11 mouse cellular contexts compared by ENCODE assay signal in the genomic region with DNA sequence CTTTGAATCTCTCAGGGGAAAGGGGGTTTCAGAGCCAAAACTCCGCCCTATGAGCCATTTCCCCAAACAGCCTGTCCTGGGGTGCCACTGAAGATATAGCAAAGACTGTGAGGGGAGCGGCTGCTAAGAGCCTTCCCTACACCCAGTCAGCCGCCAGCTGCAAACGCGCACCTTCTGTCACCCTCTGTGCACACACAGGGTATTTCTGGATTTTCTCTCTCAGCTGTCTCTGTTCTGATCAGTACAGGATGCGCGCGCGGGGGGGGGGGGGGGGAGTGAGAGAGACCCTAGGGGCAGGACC. TPM values are rescaled to one million over a fixed set of nuclear protein-coding genes. Genes with fewer than 3 reads are reported as not detected.
A peak's percentile ranks its signal among the peaks of the same experiment; 100 is the strongest.
DNase-seq lines count a peak whose midpoint lies in the region; ATAC-seq and TF ChIP-seq lines count a peak whose summit lies in the region.
"Had no signal": no experiment of that assay in that cellular context is flagged by ENCODE, and none has a peak within 500 bp of the region (broad histone marks: within the 10 kb centered on the region; RNA-seq: fewer than 3 reads in every experiment).

No protein-coding gene starts in this region.

- TF ChIP-seq CTCF in bone marrow, adult 2 months (IDR thresholded peaks at IDR 0.05; ENCODE audit: control insufficient read depth, insufficient read depth, low read length), result no peak

- H3K27me3 ChIP-seq in hindbrain, embryonic 10.5 days (ENCODE audit: insufficient read depth, poor library complexity, severe bottlenecking), result no peaks in the 10 kb centered on the region
- H3K27me3 ChIP-seq in hindbrain, embryonic 11.5 days (ENCODE audit: control insufficient read depth, insufficient read depth, low read length), result no peaks in the 10 kb centered on the region
- H3K27me3 ChIP-seq in neural tube, embryonic 15.5 days (replicated peaks), result no peaks in the 10 kb centered on the region
- H3K27me3 ChIP-seq in midbrain, embryonic 14.5 days (ENCODE audit: control insufficient read depth, insufficient read depth, low read length), result no peaks in the 10 kb centered on the region
- H3K27me3 ChIP-seq: megakaryocyte, embryonic 14.5 days had no signal

- H3K9me3 ChIP-seq in hindbrain, embryonic 10.5 days, result no peaks in the 10 kb centered on the region
- no peaks in the 10 kb centered on the region for H3K9me3 ChIP-seq in hindbrain, embryonic 11.5 days (ENCODE audit: control insufficient read depth, low read length)
- H3K9me3 ChIP-seq in neural tube, embryonic 15.5 days (replicated peaks), result no peaks in the 10 kb centered on the region
- H3K9me3 ChIP-seq in midbrain, embryonic 14.5 days (ENCODE audit: control insufficient read depth, low read length), result no peaks in the 10 kb centered on the region
- H3K9me3 ChIP-seq: megakaryocyte, embryonic 14.5 days had no signal

- H3K4me3 ChIP-seq in hindbrain, embryonic 10.5 days, result no peak overlapping the region
- no peak overlapping the region for H3K4me3 ChIP-seq in hindbrain, embryonic 11.5 days (ENCODE audit: low read depth, low read length)
- H3K4me3 ChIP-seq in bone marrow, adult 2 months (replicated peaks; ENCODE audit: control insufficient read depth, low read depth, low read length), result no peak overlapping the region
- no peak overlapping the region for H3K4me3 ChIP-seq in neural tube, embryonic 15.5 days (replicated peaks)
- H3K4me3 ChIP-seq in midbrain, embryonic 14.5 days (replicated peaks; ENCODE audit: low read depth, low read length), result no peak overlapping the region
- H3K4me3 ChIP-seq: megakaryocyte, embryonic 14.5 days had no signal

- H3K27ac ChIP-seq in hindbrain, embryonic 10.5 days, result peak overlapping the region; percentile 36; the same call in 1 of the 2 replicates
- no peak overlapping the region for H3K27ac ChIP-seq in hindbrain, embryonic 11.5 days (ENCODE audit: low read depth, low read length)
- peak overlapping the region; percentile 5; the same call in 1 of the 2 replicates for H3K27ac ChIP-seq in bone marrow, adult 2 months (ENCODE audit: control insufficient read depth, insufficient read depth, low read depth, low read length, poor library complexity)
- H3K27ac ChIP-seq in neural tube, embryonic 15.5 days (replicated peaks), result no peak overlapping the region
- no peak overlapping the region for H3K27ac ChIP-seq in midbrain, embryonic 14.5 days (replicated peaks; ENCODE audit: low read depth, low read length)

- H3K4me2 ChIP-seq in hindbrain, embryonic 11.5 days (replicated peaks; ENCODE audit: low read depth, low read length), result no peak overlapping the region
- no peak overlapping the region for H3K4me2 ChIP-seq in neural tube, embryonic 15.5 days
- H3K4me2 ChIP-seq in midbrain, embryonic 14.5 days (ENCODE audit: low read length), result no peak overlapping the region

- H3K4me1 ChIP-seq in hindbrain, embryonic 10.5 days (replicated peaks), result peaks cover 55% of the 10 kb centered on the region
- H3K4me1 ChIP-seq in hindbrain, embryonic 11.5 days (replicated peaks; ENCODE audit: control insufficient read depth, insufficient read depth, low read length), result peaks cover 2% of the 10 kb centered on the region; the same call in 1 of the 2 replicates
- peaks cover 2% of the 10 kb centered on the region for H3K4me1 ChIP-seq in bone marrow, adult 2 months (ENCODE audit: control insufficient read depth, insufficient read depth, low read length)
- H3K4me1 ChIP-seq in neural tube, embryonic 15.5 days, result peaks cover 22% of the 10 kb centered on the region
- peaks cover 16% of the 10 kb centered on the region for H3K4me1 ChIP-seq in midbrain, embryonic 14.5 days (ENCODE audit: control insufficient read depth, insufficient read depth, low read length)

- no peak overlapping the region for H3K9ac ChIP-seq in hindbrain, embryonic 11.5 days (ENCODE audit: low read depth, low read length)
- H3K9ac ChIP-seq in neural tube, embryonic 15.5 days (replicated peaks), result no peak overlapping the region
- H3K9ac ChIP-seq in midbrain, embryonic 14.5 days (replicated peaks; ENCODE audit: low read length), result no peak overlapping the region; the same call in 1 of the 2 replicates

- WGBS in hindbrain, embryonic 10.5 days, result 32% methylated on average over 9 of the region's 9 CpGs
- 34% methylated on average over 5 of the region's 9 CpGs for WGBS in hindbrain, embryonic 11.5 days
- 27% methylated on average over 9 of the region's 9 CpGs for WGBS in bone marrow, adult 2 months
- 36% methylated on average over 9 of the region's 9 CpGs for WGBS in neural tube, embryonic 15.5 days
- 13% methylated on average over 6 of the region's 9 CpGs for WGBS in midbrain, embryonic 14.5 days

- peak; percentile 42; the same call in 1 of the 2 replicates for TF ChIP-seq POLR2A in bone marrow, adult 2 months (IDR thresholded peaks at IDR 0.05; ENCODE audit: borderline replicate concordance, control insufficient read depth, low read depth, low read length)

- no peak for DNase-seq in hindbrain, embryonic 10.5 days (ENCODE audit: low spot score)
- no peak for DNase-seq in hindbrain, embryonic 11.5 days (ENCODE audit: low spot score)
- peak; percentile 82 for DNase-seq in induced T-regulatory cell, adult 2 months (ENCODE audit: low read depth)
- peak; percentile 67 to 78 for DNase-seq in thymus, adult 18-20 months
- DNase-seq in adrenal gland, postnatal 25 days, result no peak
- no peak for DNase-seq in midbrain, embryonic 14.5 days
- DNase-seq: cerebellum, adult 11 months; kidney, postnatal 4 days had no signal

- no peak for ATAC-seq in hindbrain, embryonic 11.5 days (ENCODE audit: low FRiP score)
- no peak for ATAC-seq in neural tube, embryonic 15.5 days (ENCODE audit: low FRiP score)
- ATAC-seq in midbrain, embryonic 14.5 days (ENCODE audit: low FRiP score, low TSS enrichment), result no peak

- no peaks in the 10 kb centered on the region for H3K36me3 ChIP-seq in hindbrain, embryonic 10.5 days
- no peaks in the 10 kb centered on the region for H3K36me3 ChIP-seq in hindbrain, embryonic 11.5 days (ENCODE audit: control insufficient read depth, insufficient read depth, low read length)
- no peaks in the 10 kb centered on the region for H3K36me3 ChIP-seq in neural tube, embryonic 15.5 days
- no peaks in the 10 kb centered on the region for H3K36me3 ChIP-seq in midbrain, embryonic 14.5 days (ENCODE audit: control insufficient read depth, insufficient read depth, low read length)

RNA-seq across cellular contexts. Expression of a gene that starts 56.6 kb away (rescaled TPM):
- 6.9 and 7.9 TPM in 2 replicates for polyA plus RNA-seq in hindbrain, embryonic 10.5 days (2016; fragmentation: Nextera tagmentation; extraction: Ambion mirVana)
- 10.2 and 11.2 TPM in 2 replicates for polyA plus RNA-seq in hindbrain, embryonic 11.5 days (2014; fragmentation: Nextera tagmentation; extraction: Ambion mirVana)
- 9.2 and 19.2 TPM in 2 replicates for polyA plus RNA-seq in bone marrow, adult 2 months (2011; ENCODE audit: insufficient read depth, insufficient read length, low replicate concordance, missing spikeins)
- 31.6 and 35.1 TPM in 2 replicates for polyA plus RNA-seq in neural tube, embryonic 15.5 days (2015; fragmentation: Nextera tagmentation; extraction: Ambion mirVana)
- 45.0 and 45.5 TPM in 2 replicates for total RNA-seq in adrenal gland, postnatal 25 days (2021)
- polyA plus RNA-seq in midbrain, embryonic 14.5 days (2014; fragmentation: Nextera tagmentation; extraction: Ambion mirVana), result 27.3 and 29.1 TPM in 2 replicates

Comparison
In these comparisons a context has a peak if more than half of its experiments do, and no peak if none do; other contexts are left out.
1. H3K27ac ChIP-seq: peak in hindbrain, embryonic 10.5 days (single experiment) and bone marrow, adult 2 months (single experiment); none in hindbrain, embryonic 11.5 days (single experiment), neural tube, embryonic 15.5 days (single experiment) and midbrain, embryonic 14.5 days (single experiment).
2. DNase-seq: peak in induced T-regulatory cell, adult 2 months (single experiment) and thymus, adult 18-20 months (2 of 2); none in hindbrain, embryonic 10.5 days (single experiment), hindbrain, embryonic 11.5 days (single experiment), adrenal gland, postnatal 25 days (single experiment) and midbrain, embryonic 14.5 days (single experiment).